ENCODE assay signal across 15 mouse cellular contexts in the genomic region with DNA sequence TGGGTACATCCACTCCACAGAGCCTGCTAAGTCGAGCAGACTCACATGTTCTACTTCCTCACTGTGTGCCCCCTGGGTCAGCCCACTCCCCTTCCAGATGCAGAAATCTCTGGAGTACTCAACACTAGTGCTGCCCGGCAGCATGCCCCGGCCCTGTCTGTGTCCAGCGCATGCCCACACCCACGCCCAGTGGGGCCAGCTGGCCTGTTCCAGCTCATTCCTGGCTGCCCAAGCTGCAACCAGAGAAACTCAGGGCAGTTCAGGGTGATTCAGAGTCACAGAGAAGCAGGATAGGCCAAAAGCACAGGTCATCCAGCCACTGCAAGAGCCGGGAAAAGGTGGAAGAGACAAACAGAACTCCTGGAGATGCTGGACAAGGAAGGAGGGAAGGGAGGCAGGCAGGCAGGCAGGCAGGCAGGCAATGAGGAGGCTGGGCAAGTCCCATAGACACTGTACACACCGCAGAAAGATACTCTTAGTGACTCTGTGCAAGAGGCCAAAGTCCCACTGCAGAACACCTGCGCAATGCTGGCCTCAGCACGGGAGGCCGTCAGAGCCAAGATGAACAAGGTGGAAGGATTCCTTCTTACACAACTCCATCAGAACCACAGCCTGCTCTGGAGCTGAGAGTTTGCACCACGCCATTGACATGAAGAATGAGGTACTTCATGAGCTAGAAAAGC. TPM values are rescaled to one million over a fixed set of nuclear protein-coding genes. Genes with fewer than 3 reads are reported as not detected.
DNase-seq lines count a peak whose midpoint lies in the region; ATAC-seq and TF ChIP-seq lines count a peak whose summit lies in the region.
"Had no signal": no experiment of that assay in that cellular context is flagged by ENCODE, and none has a peak within 500 bp of the region (broad histone marks: within the 10 kb centered on the region; RNA-seq: fewer than 3 reads in every experiment).

No protein-coding gene starts in this region.

- peak; percentile 87 for ATAC-seq in liver, embryonic 16.5 days (ENCODE audit: low read depth)
- ATAC-seq in midbrain, embryonic 14.5 days (ENCODE audit: low FRiP score, low TSS enrichment), result no peak
- ATAC-seq: forebrain, embryonic 15.5 days; Patski had no signal

- H3K36me3 ChIP-seq in liver, embryonic 16.5 days (ENCODE audit: control insufficient read depth, insufficient read depth), result no peaks in the 10 kb centered on the region
- H3K36me3 ChIP-seq in midbrain, embryonic 14.5 days (ENCODE audit: control insufficient read depth, insufficient read depth, low read length), result no peaks in the 10 kb centered on the region
- H3K36me3 ChIP-seq: forebrain, embryonic 15.5 days; hindbrain, embryonic 15.5 days had no signal

- H3K4me3 ChIP-seq in gastrocnemius, adult 2 months, result no peak overlapping the region
- H3K4me3 ChIP-seq in liver, embryonic 16.5 days (ENCODE audit: low read depth, low read length), result no peak overlapping the region
- no peak overlapping the region for H3K4me3 ChIP-seq in midbrain, embryonic 14.5 days (replicated peaks; ENCODE audit: low read depth, low read length)
- H3K4me3 ChIP-seq: forebrain, embryonic 15.5 days; hindbrain, embryonic 15.5 days had no signal

- H3K9me3 ChIP-seq in liver, embryonic 16.5 days (replicated peaks; ENCODE audit: control insufficient read depth, low read length), result no peaks in the 10 kb centered on the region
- H3K9me3 ChIP-seq in midbrain, embryonic 14.5 days (ENCODE audit: control insufficient read depth, low read length), result no peaks in the 10 kb centered on the region
- H3K9me3 ChIP-seq: forebrain, embryonic 15.5 days; hindbrain, embryonic 15.5 days had no signal

- peak overlapping the region; percentile 68 for H3K27ac ChIP-seq in gastrocnemius, adult 2 months
- H3K27ac ChIP-seq in liver, embryonic 16.5 days (ENCODE audit: low read length), result peak overlapping the region; percentile 46; the same call in 1 of the 2 replicates
- no peak overlapping the region for H3K27ac ChIP-seq in midbrain, embryonic 14.5 days (replicated peaks; ENCODE audit: low read depth, low read length)
- H3K27ac ChIP-seq: forebrain, embryonic 15.5 days; hindbrain, embryonic 15.5 days had no signal

- H3K27me3 ChIP-seq in liver, embryonic 16.5 days (ENCODE audit: control insufficient read depth, insufficient read depth, low read depth, low read length), result no peaks in the 10 kb centered on the region
- H3K27me3 ChIP-seq in midbrain, embryonic 14.5 days (ENCODE audit: control insufficient read depth, insufficient read depth, low read length), result no peaks in the 10 kb centered on the region
- H3K27me3 ChIP-seq: forebrain, embryonic 15.5 days; hindbrain, embryonic 15.5 days; Patski had no signal

- no peak overlapping the region for H3K4me2 ChIP-seq in liver, embryonic 16.5 days (ENCODE audit: low read depth, low read length)
- no peak overlapping the region for H3K4me2 ChIP-seq in midbrain, embryonic 14.5 days (ENCODE audit: low read length)
- H3K4me2 ChIP-seq: forebrain, embryonic 15.5 days; hindbrain, embryonic 15.5 days; midbrain, embryonic 11.5 days had no signal

- H3K9ac ChIP-seq in liver, embryonic 16.5 days (ENCODE audit: low read depth, low read length), result no peak overlapping the region
- H3K9ac ChIP-seq in midbrain, embryonic 14.5 days (replicated peaks; ENCODE audit: low read length), result no peak overlapping the region
- H3K9ac ChIP-seq: forebrain, embryonic 15.5 days; hindbrain, embryonic 15.5 days had no signal

- TF ChIP-seq CTCF in gastrocnemius, adult 2 months (IDR thresholded peaks at IDR 0.05), result no peak

- 61% methylated on average over 11 of the region's 11 CpGs for WGBS in liver, embryonic 16.5 days (ENCODE audit: insufficient replicate concordance)
- 90% methylated on average over 11 of the region's 11 CpGs for WGBS in midbrain, embryonic 14.5 days

- intact Hi-C loops in heart, postnatal 10 days (cut with DNase I), result no loop called here
- intact Hi-C loops in gastrocnemius, adult 2 months (cut with DNase I), result loop anchor here (2.0 kb wide), 1 partner anchor 23 kb away; a partner anchor contains a TSS

- DNase-seq in heart, adult 11 months, result peak; percentile 87
- DNase-seq in heart, postnatal 10 days, result no peak
- DNase-seq in gastrocnemius, adult 2 months, result peak; percentile 77
- DNase-seq in kidney, adult 8-10 months, result peak; percentile 55 to 59
- DNase-seq in cerebellum, postnatal 25 days, result no peak
- DNase-seq in layer of hippocampus, adult 11-12 months (ENCODE audit: low spot score), result no peak
- no peak for DNase-seq in midbrain, embryonic 14.5 days
- DNase-seq: cerebellum, adult 2 months; lung, adult 2 months; right cerebral cortex, postnatal 25 days had no signal

- peaks cover 2% of the 10 kb centered on the region for H3K4me1 ChIP-seq in liver, embryonic 16.5 days (ENCODE audit: control insufficient read depth, low read depth, low read length)
- peaks cover 12% of the 10 kb centered on the region for H3K4me1 ChIP-seq in midbrain, embryonic 14.5 days (ENCODE audit: control insufficient read depth, insufficient read depth, low read length)

RNA-seq across cellular contexts. Expression of a gene that starts 23.7 kb away (rescaled TPM):
- total RNA-seq in heart, postnatal 10 days (2021), result 10 to 100 TPM; 83.4 to 89.9 TPM
- 100 to 1,000 TPM; 174 to 187 TPM for total RNA-seq in gastrocnemius, adult 2 months (2021)
- 39.0 and 42.3 TPM in 2 replicates for polyA plus RNA-seq in liver, embryonic 16.5 days (2015; fragmentation: Nextera tagmentation; extraction: Ambion mirVana)
- 34.2 and 39.4 TPM in 2 replicates for polyA plus RNA-seq in midbrain, embryonic 14.5 days (2014; fragmentation: Nextera tagmentation; extraction: Ambion mirVana)

Comparison
In these comparisons a context has a peak if more than half of its experiments do, and no peak if none do; other contexts are left out.
1. DNase-seq: peak in heart, adult 11 months (single experiment), gastrocnemius, adult 2 months (single experiment) and kidney, adult 8-10 months (2 of 2); none in heart, postnatal 10 days (0 of 2), cerebellum, postnatal 25 days (0 of 2), layer of hippocampus, adult 11-12 months (single experiment) and midbrain, embryonic 14.5 days (single experiment).